Mouse (Mus musculus) limb, embryonic 14.5 days (tissue): ENCODE measurements around the gene Pard3b. TPM values are rescaled to one million over a fixed set of nuclear protein-coding genes. Genes with fewer than 3 reads are reported as not detected.

ENCODE experiments used
- ATAC-seq: fragments of 200-750 bp; cut with Nextera tagmentation; 2 replicates; pipeline ENCODE4 v1.8.0; 2017; ENCODE audit warnings: low read depth, moderate number of reproducible peaks, moderate TSS enrichment; ENCODE audit not compliant: low FRiP score
- DNase-seq: peaks from one replicate; pipeline ENCODE4 v3.0.0-alpha.2; 2015; ENCODE audit warnings: low spot score
- H3K27ac ChIP-seq: fragments of 300-500 bp; sonication (generic); replicated peaks from 2 replicates; pipeline ENCODE4 v1.5.1; 2014; ENCODE audit warnings: low read depth, mild to moderate bottlenecking, low read length, moderate library complexity, mixed read lengths
- H3K27me3 ChIP-seq: fragments of 300-500 bp; sonication (generic); 2 replicates; pipeline ENCODE4 v1.6.1; 2014; ENCODE audit warnings: low read length, mixed read lengths; ENCODE audit not compliant: control insufficient read depth, insufficient read depth
- H3K36me3 ChIP-seq: fragments of 300-500 bp; sonication (generic); 2 replicates; pipeline ENCODE4 v1.6.1; 2014; ENCODE audit warnings: mild to moderate bottlenecking, low read length, moderate library complexity, mixed read lengths; ENCODE audit not compliant: control insufficient read depth, insufficient read depth
- H3K4me1 ChIP-seq: fragments of 300-500 bp; sonication (generic); 2 replicates; pipeline ENCODE4 v1.6.1; 2014; ENCODE audit warnings: antibody characterized with exemption, low read length, mixed read lengths; ENCODE audit not compliant: control insufficient read depth, insufficient read depth
- H3K4me2 ChIP-seq: fragments of 300-500 bp; sonication (generic); replicated peaks from 2 replicates; pipeline ENCODE4 v1.6.1; 2014; ENCODE audit warnings: low read depth, mild to moderate bottlenecking, low read length, moderate library complexity; ENCODE audit not compliant: severe bottlenecking
- H3K4me3 ChIP-seq: fragments of 300-500 bp; sonication (generic); replicated peaks from 2 replicates; pipeline ENCODE4 v1.5.1; 2014; ENCODE audit warnings: low read length
- H3K9ac ChIP-seq: fragments of 300-500 bp; sonication (generic); 2 replicates; pipeline ENCODE4 v1.6.1; 2014; ENCODE audit warnings: mild to moderate bottlenecking, low read depth, low read length, moderate library complexity; ENCODE audit not compliant: severe bottlenecking
- H3K9me3 ChIP-seq: fragments of 300-500 bp; sonication (generic); 2 replicates; pipeline ENCODE4 v1.6.1; 2016; ENCODE audit warnings: low read length; ENCODE audit not compliant: control insufficient read depth
- POLR2A ChIP-seq: fragments of 200-500 bp; IDR thresholded peaks from 2 replicates; pipeline ENCODE4 v1.8.0; 2012; ENCODE audit warnings: inconsistent platforms, mild to moderate bottlenecking, moderate library complexity, borderline replicate concordance; ENCODE audit not compliant: insufficient read depth, insufficient read length; ENCODE audit errors: extremely low read depth
- WGBS: fragments of 180-500 bp; shearing (Covaris S2); extraction: QIAGEN DNeasy Blood & Tissue Kit; methylation state at CpG from one replicate; pipeline ENCODE4 v1.1.7; 2014; 5-methylcytosine and 5-hydroxymethylcytosine counted together
- polyA plus RNA-seq, 2 experiments: library from polyadenylated mRNA; depleted of rRNA in 1 of 2; stranded (reverse) in 1 of 2; unstranded in 1 of 2; fragments of >200 nt; fragmentation: Nextera tagmentation in 1 of 2; extraction: Ambion mirVana in 1 of 2; gene quantifications; 2 replicates each; pipeline versions ENCODE4 v1.2.1 to v1.2.3; 2012 to 2014

Pard3b gene
- polyA plus RNA-seq, 2 experiments = 5.3 to 21.0 TPM

GRCm38 (mm10) chr1:62254888-62255287 lies 616.3 kb downstream of the Pard3b start:
- H3K36me3 ChIP-seq = no peaks in the 10 kb centered on the region
- H3K9me3 ChIP-seq = no peaks in the 10 kb centered on the region
- 93% methylated on average over 1 of the region's 1 CpGs for whole genome bisulfite sequencing
- no peak overlapping the region for H3K4me3 ChIP-seq
- H3K4me2 ChIP-seq = no peak overlapping the region
- ATAC-seq = no peak
- H3K9ac ChIP-seq = no peak overlapping the region
- no peak for TF ChIP-seq POLR2A
- H3K27me3 ChIP-seq = no peaks in the 10 kb centered on the region
- H3K27ac ChIP-seq = no peak overlapping the region
- DNase-seq = no peak
- no peaks in the 10 kb centered on the region for H3K4me1 ChIP-seq

GRCm38 (mm10) chr1:62276466-62276865 lies 637.8 kb downstream of the Pard3b start:
- no peak overlapping the region for H3K4me3 ChIP-seq
- no peak overlapping the region for H3K4me2 ChIP-seq
- TF ChIP-seq POLR2A = no peak
- DNase-seq = no peak
- no peaks in the 10 kb centered on the region for H3K9me3 ChIP-seq
- no peaks in the 10 kb centered on the region for H3K27me3 ChIP-seq
- no peak overlapping the region for H3K9ac ChIP-seq
- no peaks in the 10 kb centered on the region for H3K4me1 ChIP-seq
- no peak for ATAC-seq
- WGBS = 61% methylated on average over 3 of the region's 3 CpGs
- H3K27ac ChIP-seq = no peak overlapping the region
- H3K36me3 ChIP-seq = no peaks in the 10 kb centered on the region

- DNase-seq = no peak
- no peak overlapping the region for H3K4me2 ChIP-seq
- H3K9me3 ChIP-seq = no peaks in the 10 kb centered on the region
- ATAC-seq = no peak
- no peak overlapping the region for H3K9ac ChIP-seq
- H3K4me3 ChIP-seq = no peak overlapping the region
- H3K36me3 ChIP-seq = no peaks in the 10 kb centered on the region
- H3K27ac ChIP-seq = no peak overlapping the region
- H3K27me3 ChIP-seq = no peaks in the 10 kb centered on the region
- 76% methylated on average over 1 of the region's 1 CpGs for WGBS
- H3K4me1 ChIP-seq = no peaks in the 10 kb centered on the region
- TF ChIP-seq POLR2A = no peak
These were observed 640.0 kb downstream of the Pard3b start for GRCm38 (mm10) chr1:62278586-62278985.

GRCm38 (mm10) chr1:62280586-62280985 lies 642.0 kb downstream of the Pard3b start:
- no peaks in the 10 kb centered on the region for H3K36me3 ChIP-seq

GRCm38 (mm10) chr1:62282835-62283234 lies 644.2 kb downstream of the Pard3b start:
- Histone ChIP-seq H3K36me3 (no peaks in the 10 kb centered on the region), H3K27me3 (no peaks in the 10 kb centered on the region), H3K9ac (no peak overlapping the region), H3K4me3 (no peak overlapping the region), H3K27ac (no peak overlapping the region), H3K4me1 (no peaks in the 10 kb centered on the region), H3K4me2 (no peak overlapping the region), H3K9me3 (no peaks in the 10 kb centered on the region)
- no peak for ATAC-seq
- no peak for TF ChIP-seq POLR2A
- WGBS = 75% methylated on average over 6 of the region's 6 CpGs
- no peak for DNase-seq

More at GRCm38 (mm10) chr1:62280586-62280985, 642.0 kb downstream of the Pard3b start:
- no peak overlapping the region for H3K4me2 ChIP-seq
- TF ChIP-seq POLR2A = no peak
- ATAC-seq (no peak), DNase-seq (no peak)
- H3K27me3 ChIP-seq = no peaks in the 10 kb centered on the region
- H3K4me3 ChIP-seq = no peak overlapping the region
- no peak overlapping the region for H3K9ac ChIP-seq
- H3K9me3 ChIP-seq = no peaks in the 10 kb centered on the region
- H3K4me1 ChIP-seq = no peaks in the 10 kb centered on the region
- no peak overlapping the region for H3K27ac ChIP-seq

- no peak overlapping the region for H3K27ac ChIP-seq
- H3K4me2 ChIP-seq = no peak overlapping the region
- DNase-seq (no peak), ATAC-seq (no peak)
- no peak overlapping the region for H3K9ac ChIP-seq
- no peaks in the 10 kb centered on the region for H3K27me3 ChIP-seq
- H3K36me3 ChIP-seq = no peaks in the 10 kb centered on the region
- H3K4me1 ChIP-seq = 0 out of 2 replicates have a peak, but pooled peaks cover 3% of the 10 kb centered on the region
- H3K4me3 ChIP-seq = no peak overlapping the region
- TF ChIP-seq POLR2A = no peak
- 92% methylated on average over 2 of the region's 2 CpGs for WGBS
- no peaks in the 10 kb centered on the region for H3K9me3 ChIP-seq
These were observed 645.0 kb downstream of the Pard3b start for GRCm38 (mm10) chr1:62283624-62284023.
